Mouse (Mus musculus) adrenal gland, postnatal 10 days (tissue): ENCODE data around the gene Ly6c2. TPM values are rescaled to one million over a fixed set of nuclear protein-coding genes. Genes with fewer than 3 reads are reported as not detected.
A peak's percentile ranks its signal among the peaks of the same experiment; 100 is the strongest.
"Not testable (repeated sequence)": the region's sequence is repeated elsewhere in the genome, so short reads cannot be mapped to it uniquely, and the experiment has no call there.

Experiments used
- DNase-seq: peaks from one replicate; pipeline ENCODE4 v3.0.0; 2021; ENCODE audit warnings: mixed read lengths
- long read RNA-seq, 2 experiments: library from polyadenylated mRNA; stranded (forward); transcript quantifications; one replicate each; pipeline ENCODE4 v2.0.0; 2021
- total RNA-seq, 2 experiments: library from RNA; stranded (reverse); gene quantifications; 2 replicates each; pipeline ENCODE4 v1.2.3; 2021

Ly6c2 gene
- 1 to 10 TPM; 5.3 to 5.6 TPM for total RNA-seq
- long read RNA-seq, experiment 1, result 0 reads
- long read RNA-seq, experiment 2, result 0 reads

DNA sequence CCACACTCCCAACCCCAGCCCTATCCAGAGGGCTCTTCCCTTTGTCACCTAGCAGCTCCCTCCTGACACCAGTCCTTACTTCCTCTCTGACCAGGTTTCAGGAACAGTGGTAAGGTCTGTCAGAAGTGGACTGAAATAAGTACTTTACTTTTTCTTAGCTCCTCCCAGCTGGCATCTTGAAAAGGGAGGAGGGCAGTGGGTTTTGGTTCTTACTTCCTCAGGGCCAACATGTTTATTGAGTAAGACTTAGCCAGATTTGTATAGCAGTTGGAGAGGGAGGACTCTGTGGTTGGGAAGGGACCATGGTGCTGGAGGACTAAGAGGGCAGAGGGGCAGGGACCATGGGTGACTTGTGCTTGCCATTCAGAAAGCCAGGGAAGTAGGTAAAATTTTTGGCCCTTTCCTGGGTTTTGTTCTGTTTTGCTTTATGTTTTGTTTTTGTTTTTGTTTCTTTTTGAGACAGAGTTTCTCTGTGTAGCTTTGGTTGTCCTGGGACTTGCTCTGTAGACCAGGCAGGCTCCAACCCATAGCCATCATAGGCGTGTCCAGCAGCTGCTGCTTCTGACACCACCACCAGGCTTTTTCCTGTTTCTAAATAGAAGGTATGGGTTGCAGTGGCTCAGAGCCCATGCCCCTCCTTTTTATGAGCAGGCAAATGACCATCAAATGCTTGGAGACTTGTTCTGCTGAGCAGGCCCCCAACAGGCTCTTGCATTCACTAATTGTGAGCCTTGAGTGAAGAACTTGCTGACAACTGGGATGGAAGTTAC lies at the start of gene Ly6c2:
Ly6c2 (minus strand) TSS at position 110 of the 770 bp plus-strand sequence.
- DNase-seq, result not testable (repeated sequence)

DNA sequence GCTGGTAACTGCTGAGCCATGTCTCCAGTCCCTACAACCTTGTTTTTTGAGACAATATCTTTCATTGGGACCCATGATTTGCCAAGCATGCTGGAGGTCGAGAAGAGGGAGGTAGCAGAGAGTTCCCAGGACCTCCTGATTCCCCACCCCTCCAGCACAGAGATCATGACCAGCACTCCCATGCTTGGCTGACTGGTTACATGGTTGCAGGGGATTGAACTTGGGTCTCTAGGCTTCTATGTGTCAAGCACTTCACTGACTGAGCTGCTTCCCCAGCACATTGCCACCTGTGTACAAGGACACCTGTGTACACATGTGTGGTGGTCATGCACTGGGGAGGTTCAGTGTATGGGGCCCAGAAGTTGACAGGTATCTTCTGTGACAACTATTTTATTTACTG lies 45.9 kb upstream of the Ly6c2 start:
- DNase-seq, result no peak

DNA sequence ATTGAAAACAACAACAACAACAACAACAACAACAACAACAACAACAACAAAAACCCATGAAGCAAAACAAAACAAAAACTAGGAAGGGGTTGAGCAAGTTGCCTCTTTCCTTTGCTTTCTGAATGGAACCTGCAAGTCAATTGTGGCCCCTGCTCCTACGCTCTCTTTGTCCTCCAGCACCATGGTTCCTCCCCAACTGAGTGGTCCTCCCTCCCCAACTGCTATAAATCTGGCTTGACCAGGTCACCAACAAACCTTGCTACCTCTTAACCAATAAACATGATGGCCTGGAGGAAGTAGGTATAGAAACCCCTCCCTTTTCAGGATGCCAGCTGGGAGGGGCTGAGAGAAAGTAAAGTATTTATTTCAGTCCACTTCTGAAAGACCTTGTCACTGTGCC lies 43.2 kb upstream of the Ly6c2 start, which contains the start of gene Ly6g:
Ly6g (plus strand) TSS at position 301 of the 400 bp plus-strand sequence.
- no peak for DNase-seq

DNA sequence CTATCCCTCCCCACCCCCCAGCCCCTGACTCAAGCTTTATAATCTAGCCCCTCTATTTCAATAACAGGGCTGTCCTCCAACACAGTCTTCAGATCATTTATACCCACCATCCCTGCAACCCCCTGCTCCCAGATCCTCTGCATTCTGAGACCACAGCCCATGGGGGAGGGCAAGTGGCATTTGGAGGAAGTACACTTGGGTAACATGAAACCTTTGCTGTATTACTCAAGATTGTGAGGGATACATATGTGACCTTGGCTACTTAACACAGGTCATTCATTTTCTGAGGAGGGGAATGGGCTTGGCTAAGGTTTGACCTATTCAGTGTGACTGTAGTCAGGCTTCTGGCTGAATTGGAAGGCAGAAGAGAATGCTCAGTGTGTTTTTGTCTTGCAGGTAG lies 41.3 kb upstream of the Ly6c2 start:
- DNase-seq, result no peak

DNA sequence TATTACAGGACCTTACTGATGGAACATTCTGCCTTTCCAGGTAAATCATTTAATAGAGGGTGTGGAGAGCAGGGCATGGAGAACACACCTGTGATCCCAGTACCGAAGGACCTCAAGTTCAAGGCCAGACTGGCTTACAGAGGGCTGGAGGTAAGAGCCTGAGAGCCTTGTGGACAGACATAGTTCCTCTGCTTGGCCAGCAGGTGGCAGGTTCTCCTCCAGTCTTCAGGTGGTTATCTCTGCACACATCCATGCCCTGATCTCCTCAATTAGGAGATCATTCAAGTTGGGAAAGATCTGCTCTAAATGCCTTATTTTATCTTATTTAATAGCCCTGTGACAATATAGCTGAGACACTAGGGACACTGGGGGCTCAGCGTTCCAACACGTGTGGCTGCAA lies 32.0 kb upstream of the Ly6c2 start:
- peak; percentile 12 for DNase-seq

DNA sequence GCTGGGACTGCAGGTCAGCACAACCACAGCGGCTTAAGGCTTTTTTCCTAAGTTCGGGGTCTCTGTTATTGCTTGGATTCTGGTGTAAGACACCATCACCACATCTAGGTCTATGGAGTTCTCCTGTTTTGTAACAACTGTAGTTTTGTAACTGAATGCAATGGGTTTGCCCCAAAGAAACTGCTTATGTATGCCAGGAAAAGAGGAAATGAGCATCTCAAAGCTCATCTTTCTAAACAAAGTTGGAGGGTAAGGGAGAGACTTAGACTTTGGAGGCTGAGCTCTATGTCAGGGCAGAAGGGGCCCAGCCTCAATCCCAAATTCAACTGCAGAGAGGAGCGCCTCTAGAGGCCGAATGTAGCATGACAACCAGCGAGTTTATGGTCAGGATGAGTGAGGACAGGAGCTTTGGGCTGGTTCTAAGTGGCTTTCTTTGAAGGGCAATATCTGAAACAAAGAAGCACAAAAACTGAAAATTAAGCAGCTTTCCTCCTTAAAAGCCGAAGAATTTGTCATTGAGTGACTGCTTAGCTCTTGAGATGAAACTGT lies 30.1 kb upstream of the Ly6c2 start:
- peak; percentile 31 for DNase-seq

DNA sequence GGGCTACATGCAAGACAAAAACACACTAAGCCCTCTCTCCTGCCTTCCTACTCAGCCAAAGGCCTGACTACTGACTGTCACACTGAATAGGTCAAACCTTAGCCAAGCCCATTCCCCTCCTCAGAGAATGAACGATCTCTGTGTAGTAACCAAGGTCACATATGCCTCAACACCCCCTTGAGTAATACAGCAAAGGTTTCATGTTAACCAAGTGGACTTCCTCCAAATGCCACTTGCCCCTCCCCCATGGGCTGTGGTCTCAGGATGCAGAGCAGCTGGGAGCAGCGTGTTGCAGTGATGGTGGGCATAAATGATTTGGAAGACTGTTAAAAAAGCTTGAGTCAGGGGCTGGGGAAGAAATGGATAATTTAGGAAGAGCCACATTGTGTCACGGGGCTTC lies 26.0 kb upstream of the Ly6c2 start:
- DNase-seq, result not testable (repeated sequence)

DNA sequence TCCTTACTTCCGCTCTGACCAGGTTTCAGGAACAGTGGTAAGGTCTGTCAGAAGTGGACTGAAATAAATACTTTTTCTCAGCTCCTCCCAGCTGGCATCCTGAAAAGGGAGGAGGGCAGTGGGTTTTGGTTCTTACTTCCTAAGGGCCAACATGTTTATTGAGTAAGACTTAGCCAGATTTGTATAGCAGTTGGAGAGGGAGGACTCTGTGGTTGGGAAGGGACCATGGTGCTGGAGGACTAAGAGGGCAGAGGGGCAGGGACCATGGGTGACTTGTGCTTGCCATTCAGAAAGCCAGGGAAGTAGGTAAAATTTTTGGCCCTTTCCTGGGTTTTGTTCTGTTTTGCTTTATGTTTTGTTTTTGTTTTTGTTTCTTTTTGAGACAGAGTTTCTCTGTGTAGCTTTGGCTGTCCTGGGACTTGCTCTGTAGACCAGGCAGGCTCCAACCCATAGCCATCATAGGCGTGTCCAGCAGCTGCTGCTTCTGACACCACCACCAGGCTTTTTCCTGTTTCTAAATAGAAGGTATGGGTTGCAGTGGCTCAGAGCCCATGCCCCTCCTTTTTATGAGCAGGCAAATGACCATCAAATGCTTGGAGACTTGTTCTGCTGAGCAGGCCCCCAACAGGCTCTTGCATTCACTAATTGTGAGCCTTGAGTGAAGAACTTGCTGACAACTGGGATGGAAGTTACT lies 23.5 kb upstream of the Ly6c2 start:
- not testable (repeated sequence) for DNase-seq

DNA sequence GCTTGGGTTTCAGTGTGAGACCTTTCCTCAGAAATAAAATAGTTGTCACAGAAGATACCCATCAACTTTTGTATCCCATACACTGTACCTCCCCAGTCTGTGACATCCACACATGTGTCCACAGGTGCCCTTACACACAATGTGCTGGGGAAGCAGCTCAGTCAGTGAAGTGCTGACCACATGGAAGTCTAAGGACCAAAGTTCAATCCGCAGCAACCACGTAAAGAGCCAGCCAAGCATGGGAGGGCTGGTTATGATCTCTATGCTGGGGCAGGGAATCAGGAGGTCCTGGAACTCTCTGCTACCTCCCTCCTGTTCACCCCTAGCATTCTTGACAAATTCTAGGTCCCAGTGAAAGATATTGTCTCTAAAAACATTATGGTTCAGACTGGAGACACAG lies 20.6 kb upstream of the Ly6c2 start:
- not testable (repeated sequence) for DNase-seq

DNA sequence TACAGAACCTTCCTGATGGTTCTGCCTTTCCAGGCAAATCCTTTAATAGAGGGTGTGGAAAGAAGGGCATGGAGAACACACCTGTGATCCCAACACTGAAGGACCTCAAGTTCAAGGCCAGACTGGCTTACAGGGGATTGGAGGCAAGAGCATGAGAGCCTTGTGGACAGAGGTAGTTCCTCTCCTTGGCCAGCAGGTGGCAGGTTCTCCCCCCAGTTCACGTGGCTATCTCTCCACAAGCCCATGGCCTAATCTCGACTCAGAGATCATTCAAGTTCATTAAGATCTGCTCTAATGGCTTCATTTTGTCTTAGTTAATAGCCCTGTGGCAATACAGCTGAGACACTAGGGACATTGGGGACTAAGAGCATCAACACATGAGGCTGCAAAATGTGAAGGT lies 8.3 kb upstream of the Ly6c2 start:
- peak; percentile 37 for DNase-seq

DNA sequence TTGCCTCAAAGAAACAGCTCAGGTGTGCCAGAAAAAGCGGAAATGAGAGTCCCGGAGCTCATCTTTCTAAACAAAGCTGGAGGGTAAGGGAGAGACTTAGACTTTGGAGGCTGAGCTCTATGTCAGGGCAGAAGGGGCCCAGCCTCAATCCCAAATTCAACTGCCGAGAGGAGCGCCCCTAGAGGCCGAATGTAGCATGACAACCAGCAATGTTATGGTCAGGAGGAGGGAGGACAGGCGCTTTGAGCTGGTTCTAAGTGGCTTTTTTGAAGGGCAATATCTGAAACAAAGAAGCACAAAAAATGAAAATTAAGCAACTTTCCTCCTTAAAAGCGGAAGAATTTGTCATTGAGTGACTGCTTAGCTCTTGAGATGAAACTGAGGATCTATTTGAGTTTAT lies 7.0 kb upstream of the Ly6c2 start:
- DNase-seq, result peak; percentile 63

DNA sequence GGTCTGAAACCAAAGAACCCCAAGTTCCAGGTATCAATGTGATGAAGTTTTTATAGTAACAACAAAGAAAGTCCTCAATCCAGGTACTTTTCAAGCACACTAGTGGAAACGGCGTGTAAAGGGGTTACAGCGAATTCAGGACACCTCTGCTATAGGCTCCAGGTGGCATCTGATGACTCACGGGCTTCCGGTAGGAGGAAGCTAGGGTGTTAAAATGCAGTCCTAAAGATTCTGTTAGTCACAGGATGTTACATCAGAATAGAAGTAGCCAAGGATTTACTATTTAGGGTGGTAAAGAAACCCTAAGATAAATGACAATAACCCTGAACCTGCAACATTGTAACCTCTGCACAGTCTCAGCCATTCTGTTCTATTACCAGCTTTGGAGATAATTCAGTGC lies 5.7 kb upstream of the Ly6c2 start:
- DNase-seq, result not testable (repeated sequence)

DNA sequence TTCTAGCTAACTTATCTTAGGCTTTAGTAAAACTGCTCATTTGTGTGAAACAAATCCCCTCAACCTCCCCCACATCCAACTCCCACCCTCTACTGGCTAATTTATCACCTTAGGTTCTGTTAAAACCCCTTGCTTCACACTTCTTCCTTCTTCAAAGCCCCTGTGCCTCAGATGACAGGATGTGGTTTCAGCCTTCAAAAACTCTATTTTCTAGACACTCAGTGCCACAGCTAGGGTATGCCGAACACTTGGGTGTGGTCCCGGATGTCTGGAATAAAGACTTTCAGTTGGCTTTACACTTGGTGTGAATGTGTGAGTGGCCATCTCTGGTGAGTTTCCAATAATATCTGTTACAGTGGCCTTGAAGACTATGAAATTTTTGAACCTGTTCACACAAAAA lies 4.8 kb upstream of the Ly6c2 start:
- DNase-seq, result no peak

DNA sequence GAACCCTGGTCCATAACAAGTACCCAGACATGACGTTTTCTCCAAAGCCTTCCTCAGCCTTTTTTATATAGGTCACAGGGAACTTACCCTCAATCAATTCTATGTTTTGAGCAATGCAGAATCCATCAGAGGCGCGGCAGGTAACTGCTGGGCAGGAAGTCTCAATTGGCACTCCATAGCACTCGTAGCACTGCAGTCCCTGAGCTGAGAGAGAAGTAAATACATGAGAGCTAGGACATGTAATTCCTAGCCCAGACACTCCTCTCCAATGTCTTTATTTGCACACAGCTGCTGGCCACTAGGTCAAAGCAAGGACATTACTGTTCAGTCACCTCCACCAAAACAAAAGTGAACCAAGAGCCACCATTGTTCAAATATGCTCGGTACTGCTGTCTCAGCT lies 1.3 kb downstream of the Ly6c2 start:
- DNase-seq, result not testable (repeated sequence)

DNA sequence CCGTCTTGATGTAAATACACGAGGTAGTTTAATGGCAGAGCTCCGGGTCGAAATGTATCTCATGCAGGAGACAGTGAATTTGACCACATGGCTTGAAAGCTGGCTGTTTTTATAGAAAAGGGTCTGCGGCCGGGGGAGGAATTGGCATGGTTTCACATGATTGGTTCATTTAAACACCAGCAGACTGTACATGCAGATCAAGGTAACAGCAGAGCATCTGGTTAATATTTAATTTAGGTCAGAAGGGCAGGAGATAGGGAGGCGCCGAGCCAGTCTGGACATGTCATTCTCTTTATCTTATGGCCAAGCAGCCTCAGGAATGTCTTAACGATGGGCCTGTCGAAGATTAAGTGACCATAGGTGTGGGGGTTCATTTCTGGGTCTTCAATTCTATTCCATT lies 12.5 kb downstream of the Ly6c2 start:
- DNase-seq, result no peak

DNA sequence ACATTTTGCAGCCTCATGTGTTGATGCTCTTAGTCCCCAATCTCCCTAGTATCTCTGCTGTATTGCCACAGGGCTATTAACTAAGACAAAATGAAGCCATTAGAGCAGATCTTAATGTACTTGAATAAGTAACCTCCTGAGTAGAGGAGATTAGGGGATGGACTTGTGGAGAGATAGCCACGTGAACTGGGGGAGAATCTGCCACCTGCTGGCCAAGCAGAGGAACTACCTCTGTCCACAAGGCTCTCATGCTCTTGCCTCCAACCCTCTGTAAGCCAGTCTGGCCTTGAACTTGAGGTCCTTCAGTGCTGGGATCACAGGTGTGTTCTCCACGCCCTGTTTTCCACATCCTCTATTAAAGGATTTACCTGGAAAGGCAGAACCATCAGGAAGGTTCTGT lies 23.7 kb downstream of the Ly6c2 start:
- DNase-seq, result peak; percentile 10

DNA sequence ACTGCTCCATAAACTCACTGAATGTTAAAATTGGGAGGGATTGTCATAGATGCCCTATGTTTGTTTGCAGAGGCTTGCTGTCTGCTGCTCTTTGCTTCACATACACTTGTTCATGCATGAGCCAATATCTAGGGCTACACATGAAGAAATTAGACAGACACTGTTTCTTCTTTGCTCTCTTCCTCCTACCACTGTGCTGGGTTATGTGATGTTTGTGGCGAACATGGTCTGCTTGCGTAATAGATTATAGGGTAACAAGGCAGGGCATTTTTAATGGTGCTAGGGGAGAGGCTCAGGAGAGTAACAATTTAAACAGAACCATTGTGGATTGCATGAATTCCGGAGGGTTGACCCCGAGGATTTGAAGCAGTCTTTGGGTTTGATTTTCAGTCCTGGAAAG lies 41.8 kb downstream of the Ly6c2 start:
- DNase-seq, result no peak

DNA sequence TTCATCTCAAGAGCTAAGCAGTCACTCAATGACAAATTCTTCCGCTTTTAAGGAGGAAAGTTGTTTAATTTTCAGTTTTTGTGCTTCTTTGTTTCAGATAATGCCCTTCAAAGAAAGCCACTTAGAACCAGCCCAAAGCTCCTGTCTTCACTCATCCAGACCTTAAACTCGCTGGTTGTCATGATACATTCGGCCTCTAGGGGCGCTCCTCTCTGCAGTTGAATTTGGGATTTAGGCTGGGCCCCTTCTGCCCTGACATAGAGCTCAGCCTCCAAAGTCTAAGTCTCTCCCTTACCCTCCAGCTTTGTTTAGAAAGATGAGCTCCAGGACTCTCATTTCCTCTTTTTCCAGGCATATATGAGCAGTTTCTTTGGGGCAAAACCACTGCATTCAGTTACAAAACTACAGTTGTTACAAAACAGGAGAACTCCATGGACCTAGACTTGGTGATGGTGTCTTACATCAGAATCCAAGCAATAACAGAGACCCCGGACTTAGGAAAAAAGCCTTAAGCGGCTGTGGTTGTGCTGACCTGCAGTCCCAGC lies 49.7 kb downstream of the Ly6c2 start:
- peak; percentile 81 for DNase-seq

DNA sequence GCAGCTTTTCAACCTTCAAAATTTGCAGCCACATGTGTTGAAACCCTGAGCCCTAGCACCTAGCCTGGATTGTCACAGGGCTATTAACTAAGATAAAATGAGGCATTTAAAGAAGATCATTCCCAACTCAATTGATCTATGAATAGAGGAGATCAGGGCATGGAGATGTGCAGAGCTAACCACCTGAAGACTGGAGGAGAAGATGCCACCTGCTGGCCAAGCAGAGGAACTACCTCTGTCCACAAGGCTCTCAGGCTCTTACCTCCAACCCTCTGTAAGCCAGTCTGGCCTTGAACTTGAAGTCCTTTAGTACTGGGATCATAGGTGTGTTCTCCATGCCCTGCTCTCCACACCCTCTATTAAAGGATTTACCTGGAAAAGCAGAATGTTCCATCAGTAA lies 51.3 kb downstream of the Ly6c2 start:
- DNase-seq, result peak; percentile 72
